Mouse (Mus musculus) C2C12 (cell line): ENCODE measurements around the gene Lgals9. TPM values are rescaled to one million over a fixed set of nuclear protein-coding genes. Genes with fewer than 3 reads are reported as not detected.

Experiments
- H3K27me3 ChIP-seq: one replicate; pipeline ENCODE4 v1.6.1; 2011; ENCODE audit not compliant: control insufficient read depth, insufficient read depth, insufficient read length
- H3K36me3 ChIP-seq: one replicate; pipeline ENCODE4 v1.6.1; 2011; ENCODE audit not compliant: control insufficient read depth, insufficient read depth
- H3K4me3 ChIP-seq: one replicate; pipeline ENCODE4 v1.5.1; 2011; ENCODE audit warnings: mild to moderate bottlenecking, control low read depth; ENCODE audit not compliant: poor library complexity, insufficient read depth, severe bottlenecking
- H3K79me2 ChIP-seq: one replicate; pipeline ENCODE4 v1.6.1; 2011; ENCODE audit not compliant: control insufficient read depth, insufficient read depth
- H3K79me3 ChIP-seq: one replicate; pipeline ENCODE4 v1.6.1; 2011; ENCODE audit warnings: low read depth, control low read depth
- H3ac ChIP-seq: one replicate; pipeline ENCODE3; 2011; ENCODE audit warnings: low read depth; ENCODE audit not compliant: control insufficient read depth, insufficient read length
- CEBPB ChIP-seq: IDR thresholded peaks from one replicate; pipeline ENCODE4 v1.6.1; 2011; ENCODE audit warnings: low read depth, mild to moderate bottlenecking, control low read depth, moderate library complexity
- CTCF ChIP-seq: IDR thresholded peaks from one replicate; pipeline ENCODE4 v1.5.1; 2011; ENCODE audit not compliant: control insufficient read depth, insufficient read depth, insufficient read length
- FOSL1 ChIP-seq: IDR thresholded peaks from one replicate; pipeline ENCODE4 v1.8.0; 2011; ENCODE audit warnings: mild to moderate bottlenecking, low read length; ENCODE audit not compliant: poor library complexity, insufficient read depth, severe bottlenecking
- MAX ChIP-seq: IDR thresholded peaks from one replicate; pipeline ENCODE4 v1.6.1; 2011; ENCODE audit warnings: mild to moderate bottlenecking, control low read depth
- MYOD1 ChIP-seq: IDR thresholded peaks from one replicate; pipeline ENCODE4 v1.6.1; 2011; ENCODE audit warnings: low read depth; ENCODE audit not compliant: control insufficient read depth, insufficient read length
- MYOG ChIP-seq: IDR thresholded peaks from one replicate; pipeline ENCODE4 v1.6.1; 2011; ENCODE audit not compliant: control insufficient read depth, insufficient read length; ENCODE audit errors: extremely low read depth
- USF1 ChIP-seq: IDR thresholded peaks from one replicate; pipeline ENCODE4 v1.6.1; 2011; ENCODE audit warnings: low read depth, mild to moderate bottlenecking, control low read depth, moderate library complexity
- polyA plus RNA-seq: library from polyadenylated mRNA; unstranded; fragments of >200 nt; fragmentation: generic; extraction: Trizol; gene quantifications from one replicate; pipeline ENCODE4 v1.2.1, GENCODE M21; 2012; ENCODE audit warnings: missing spikeins

Lgals9 gene
- polyA plus RNA-seq, 1 experiment = 22.7 TPM

DNA sequence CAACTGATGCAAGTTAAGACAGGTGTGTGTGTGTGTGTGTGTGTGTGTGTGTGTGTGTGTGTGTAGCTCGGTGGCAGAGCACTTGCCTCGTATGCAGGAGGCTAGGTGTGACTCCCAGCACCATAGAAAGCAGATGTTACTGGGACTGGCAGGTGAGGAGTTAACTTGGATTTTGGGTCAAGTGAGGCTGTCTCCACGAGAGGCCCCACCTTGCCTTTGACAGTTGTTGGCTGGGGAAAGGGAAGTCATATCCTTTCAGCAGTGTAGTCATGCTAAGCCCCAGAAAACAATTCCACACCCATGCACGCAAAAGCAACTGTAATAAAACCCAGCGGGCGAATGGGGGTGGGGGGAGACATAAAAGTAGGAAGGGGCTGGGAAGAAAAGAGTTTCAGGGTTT is 12.4 kb downstream of the Lgals9 start:
- Histone ChIP-seq H3K27me3 (no peaks in the 10 kb centered on the region), H3ac (no peak overlapping the region), H3K4me3 (no peak overlapping the region), H3K79me3 (no peaks in the 10 kb centered on the region), H3K36me3 (peaks cover 19% of the 10 kb centered on the region), H3K79me2 (no peaks in the 10 kb centered on the region)
- TF ChIP-seq FOSL1 (no peak), CTCF (no peak), CEBPB (no peak), MAX (no peak), MYOG (no peak), USF1 (no peak), MYOD1 (no peak)

DNA sequence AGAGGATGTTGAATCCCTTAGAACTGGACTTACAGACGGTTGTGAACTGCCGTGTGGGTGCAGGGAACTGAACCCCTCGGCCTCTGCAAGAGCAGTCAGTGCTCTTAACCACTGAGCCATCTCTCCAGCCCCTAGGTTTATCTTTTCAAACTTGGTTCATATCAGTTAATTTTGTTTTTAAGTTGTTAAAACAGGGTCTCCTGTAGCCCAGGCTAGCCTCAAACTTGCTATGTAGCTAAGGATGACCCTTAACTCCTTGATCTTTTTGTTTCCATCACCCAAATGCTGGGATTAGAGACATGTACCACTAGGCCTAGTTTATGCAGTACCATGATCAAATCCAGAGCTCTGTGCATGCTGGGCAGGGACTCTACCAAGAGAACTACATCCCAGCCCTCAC is 13.0 kb downstream of the Lgals9 start:
- Histone ChIP-seq H3K4me3 (no peak overlapping the region), H3ac (no peak overlapping the region), H3K79me3 (no peaks in the 10 kb centered on the region), H3K27me3 (no peaks in the 10 kb centered on the region), H3K79me2 (no peaks in the 10 kb centered on the region), H3K36me3 (peaks cover 19% of the 10 kb centered on the region)
- TF ChIP-seq USF1 (no peak), FOSL1 (no peak), MYOG (no peak), MYOD1 (no peak), CEBPB (no peak), MAX (no peak), CTCF (no peak)

- Histone ChIP-seq H3K79me2 (no peaks in the 10 kb centered on the region), H3K27me3 (no peaks in the 10 kb centered on the region), H3K4me3 (no peak overlapping the region), H3K79me3 (no peaks in the 10 kb centered on the region), H3ac (no peak overlapping the region), H3K36me3 (peaks cover 15% of the 10 kb centered on the region)
- TF ChIP-seq FOSL1 (no peak), MYOD1 (no peak), MYOG (no peak), USF1 (no peak), CEBPB (no peak), CTCF (no peak), MAX (no peak)
Measured at GRCm38 (mm10) chr11:78971096-78971495, 13.7 kb downstream of the Lgals9 start.

DNA sequence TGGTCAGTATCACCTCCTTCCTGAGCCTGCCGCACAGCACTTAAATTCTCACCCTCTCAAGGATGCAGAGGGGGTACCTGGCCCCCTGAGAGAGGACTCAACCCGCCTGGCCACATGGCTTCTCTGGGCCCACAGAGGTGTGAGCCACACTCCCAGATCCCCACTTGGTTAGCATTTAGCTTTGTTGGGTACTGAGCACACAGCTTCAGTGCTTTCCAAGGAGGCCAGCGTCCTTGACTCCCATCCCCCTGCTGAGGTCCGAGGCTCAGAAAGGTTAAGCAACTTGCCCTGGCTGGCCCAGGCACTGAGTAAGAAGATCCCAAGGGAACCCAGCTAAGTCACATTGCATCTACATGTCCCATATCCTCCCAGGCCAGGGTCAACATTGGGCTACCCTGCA is 16.6 kb downstream of the Lgals9 start:
- Histone ChIP-seq H3ac (no peak overlapping the region), H3K27me3 (no peaks in the 10 kb centered on the region), H3K79me2 (no peaks in the 10 kb centered on the region), H3K4me3 (no peak overlapping the region), H3K79me3 (no peaks in the 10 kb centered on the region), H3K36me3 (peaks cover 3% of the 10 kb centered on the region)
- no peak for TF ChIP-seq FOSL1
- TF ChIP-seq CEBPB = no peak
- no peak for TF ChIP-seq MYOD1
- TF ChIP-seq MAX = no peak
- no peak for TF ChIP-seq MYOG
- no peak for TF ChIP-seq CTCF
- no peak for TF ChIP-seq USF1

DNA sequence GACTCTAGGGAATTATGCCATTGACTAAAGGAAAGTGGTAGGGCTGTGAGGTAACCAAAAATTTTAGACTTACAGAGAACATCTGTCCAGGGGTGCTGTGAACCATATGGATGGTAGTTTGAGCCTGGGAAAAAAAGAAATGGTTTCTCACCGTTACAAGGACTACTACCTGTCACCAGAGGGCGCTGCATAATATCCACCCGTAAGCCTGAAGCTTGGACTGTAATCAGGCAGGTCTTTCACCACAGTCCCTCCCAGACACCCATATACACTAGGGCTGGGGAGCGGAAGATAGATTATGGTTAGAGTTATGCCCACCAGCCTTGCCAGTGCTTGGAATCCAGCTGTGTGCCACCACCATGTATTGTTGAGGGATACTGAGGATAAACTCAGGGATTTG is 17.4 kb downstream of the Lgals9 start:
- no peak overlapping the region for H3K4me3 ChIP-seq
- peaks cover 3% of the 10 kb centered on the region for H3K36me3 ChIP-seq
- TF ChIP-seq CTCF (peak; percentile 29), USF1 (no peak), MYOD1 (no peak)

DNA sequence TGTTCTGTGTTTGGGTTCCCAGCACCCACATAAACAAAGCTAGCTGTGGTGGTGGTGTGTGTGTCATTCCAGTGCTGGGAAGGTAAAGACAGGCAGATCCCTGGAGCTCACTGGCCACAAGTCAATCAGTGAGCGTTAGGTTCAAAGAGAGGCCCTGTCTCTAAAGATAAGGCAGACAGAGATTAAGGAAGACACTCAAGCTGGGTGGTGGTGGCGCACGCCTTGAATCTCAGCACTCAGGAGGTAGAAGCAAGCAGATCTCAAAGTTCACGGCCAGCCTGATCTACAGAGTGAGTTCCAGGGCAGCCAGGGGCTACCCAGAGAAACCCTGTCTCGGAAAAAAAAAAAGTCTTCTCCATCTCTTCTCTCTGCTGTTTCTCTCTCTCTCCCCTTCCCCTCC is 23.5 kb downstream of the Lgals9 start:
- no peak for TF ChIP-seq USF1
- no peak for TF ChIP-seq MYOD1
- TF ChIP-seq CEBPB = no peak
- TF ChIP-seq FOSL1 = no peak
- no peak for TF ChIP-seq MYOG
- TF ChIP-seq MAX = no peak
- no peak for TF ChIP-seq CTCF
- H3K79me3 ChIP-seq = no peaks in the 10 kb centered on the region
- H3K27me3 ChIP-seq = peaks cover 6% of the 10 kb centered on the region
- H3K4me3 ChIP-seq = no peak overlapping the region
- H3ac ChIP-seq = no peak overlapping the region
- H3K36me3 ChIP-seq = no peaks in the 10 kb centered on the region
- no peaks in the 10 kb centered on the region for H3K79me2 ChIP-seq

More for the DNA sequence above, 17.4 kb downstream of the Lgals9 start:
- Histone ChIP-seq H3ac (no peak overlapping the region), H3K79me2 (no peaks in the 10 kb centered on the region), H3K79me3 (no peaks in the 10 kb centered on the region), H3K27me3 (no peaks in the 10 kb centered on the region)
